Mouse (Mus musculus) limb, embryonic 14.5 days (tissue): ENCODE measurements around the gene Rab8b. TPM values are rescaled to one million over a fixed set of nuclear protein-coding genes. Genes with fewer than 3 reads are reported as not detected.
A peak's percentile ranks its signal among the peaks of the same experiment; 100 is the strongest.
"Not testable (repeated sequence)": the region's sequence is repeated elsewhere in the genome, so short reads cannot be mapped to it uniquely, and the experiment has no call there.

Experiments used
- ATAC-seq: fragments of 200-750 bp; cut with Nextera tagmentation; 2 replicates; pipeline ENCODE4 v1.8.0; 2017; ENCODE audit warnings: low read depth, moderate number of reproducible peaks, moderate TSS enrichment; ENCODE audit not compliant: low FRiP score
- DNase-seq: peaks from one replicate; pipeline ENCODE4 v3.0.0-alpha.2; 2015; ENCODE audit warnings: low spot score
- H3K27ac ChIP-seq: fragments of 300-500 bp; sonication (generic); replicated peaks from 2 replicates; pipeline ENCODE4 v1.5.1; 2014; ENCODE audit warnings: low read depth, mild to moderate bottlenecking, low read length, moderate library complexity, mixed read lengths
- H3K27me3 ChIP-seq: fragments of 300-500 bp; sonication (generic); 2 replicates; pipeline ENCODE4 v1.6.1; 2014; ENCODE audit warnings: low read length, mixed read lengths; ENCODE audit not compliant: control insufficient read depth, insufficient read depth
- H3K36me3 ChIP-seq: fragments of 300-500 bp; sonication (generic); 2 replicates; pipeline ENCODE4 v1.6.1; 2014; ENCODE audit warnings: mild to moderate bottlenecking, low read length, moderate library complexity, mixed read lengths; ENCODE audit not compliant: control insufficient read depth, insufficient read depth
- H3K4me1 ChIP-seq: fragments of 300-500 bp; sonication (generic); 2 replicates; pipeline ENCODE4 v1.6.1; 2014; ENCODE audit warnings: antibody characterized with exemption, low read length, mixed read lengths; ENCODE audit not compliant: control insufficient read depth, insufficient read depth
- H3K4me2 ChIP-seq: fragments of 300-500 bp; sonication (generic); replicated peaks from 2 replicates; pipeline ENCODE4 v1.6.1; 2014; ENCODE audit warnings: low read depth, mild to moderate bottlenecking, low read length, moderate library complexity; ENCODE audit not compliant: severe bottlenecking
- H3K4me3 ChIP-seq: fragments of 300-500 bp; sonication (generic); replicated peaks from 2 replicates; pipeline ENCODE4 v1.5.1; 2014; ENCODE audit warnings: low read length
- H3K9ac ChIP-seq: fragments of 300-500 bp; sonication (generic); 2 replicates; pipeline ENCODE4 v1.6.1; 2014; ENCODE audit warnings: mild to moderate bottlenecking, low read depth, low read length, moderate library complexity; ENCODE audit not compliant: severe bottlenecking
- H3K9me3 ChIP-seq: fragments of 300-500 bp; sonication (generic); 2 replicates; pipeline ENCODE4 v1.6.1; 2016; ENCODE audit warnings: low read length; ENCODE audit not compliant: control insufficient read depth
- POLR2A ChIP-seq: fragments of 200-500 bp; IDR thresholded peaks from 2 replicates; pipeline ENCODE4 v1.8.0; 2012; ENCODE audit warnings: inconsistent platforms, mild to moderate bottlenecking, moderate library complexity, borderline replicate concordance; ENCODE audit not compliant: insufficient read depth, insufficient read length; ENCODE audit errors: extremely low read depth
- WGBS: fragments of 180-500 bp; shearing (Covaris S2); extraction: QIAGEN DNeasy Blood & Tissue Kit; methylation state at CpG from one replicate; pipeline ENCODE4 v1.1.7; 2014; 5-methylcytosine and 5-hydroxymethylcytosine counted together
- polyA plus RNA-seq, 2 experiments: library from polyadenylated mRNA; depleted of rRNA in 1 of 2; stranded (reverse) in 1 of 2; unstranded in 1 of 2; fragments of >200 nt; fragmentation: Nextera tagmentation in 1 of 2; extraction: Ambion mirVana in 1 of 2; gene quantifications; 2 replicates each; pipeline versions ENCODE4 v1.2.1 to v1.2.3; 2012 to 2014

Gene Rab8b
- polyA plus RNA-seq, 2 experiments: 14.3 to 15.4 TPM

GRCm38 (mm10) chr9:66834318-66835096 lies 85.0 kb downstream of the Rab8b start, which contains the start of gene Aph1c:
Gene Aph1c (minus strand): TSS chr9:66834726.
- TF ChIP-seq POLR2A: no peak
- H3K9me3 ChIP-seq: no peaks in the 10 kb centered on the region
- DNase-seq (peak; percentile 99), ATAC-seq (peak; percentile 99)
- no peaks in the 10 kb centered on the region for H3K27me3 ChIP-seq
- H3K4me2 ChIP-seq: peak within 1 kb of the TSS; percentile 84
- H3K4me1 ChIP-seq: peaks cover 6% of the 10 kb centered on the region; the same call in 1 of the 2 replicates
- no peak within 1 kb of the TSS for H3K27ac ChIP-seq
- H3K4me3 ChIP-seq: peak within 1 kb of the TSS; percentile 64
- under 1% methylated on average over 57 of the region's 58 CpGs for WGBS
- no peaks in the 10 kb centered on the region for H3K36me3 ChIP-seq
- peak within 1 kb of the TSS; percentile 58 for H3K9ac ChIP-seq

- H3K9me3 ChIP-seq: no peaks in the 10 kb centered on the region
- ATAC-seq (no peak), DNase-seq (no peak)
- H3K9ac ChIP-seq: no peak overlapping the region
- no peak for TF ChIP-seq POLR2A
- peaks cover 6% of the 10 kb centered on the region; the same call in 1 of the 2 replicates for H3K4me1 ChIP-seq
- peak overlapping the region; percentile 84 for H3K4me2 ChIP-seq
- H3K4me3 ChIP-seq: peak overlapping the region; percentile 64
- no peaks in the 10 kb centered on the region for H3K27me3 ChIP-seq
- no peaks in the 10 kb centered on the region for H3K36me3 ChIP-seq
- 17% methylated on average over 7 of the region's 7 CpGs for WGBS
- no peak overlapping the region for H3K27ac ChIP-seq
Observed at GRCm38 (mm10) chr9:66833851-66834250, 85.6 kb downstream of the Rab8b start.

- DNase-seq (no peak), ATAC-seq (no peak)
- Histone ChIP-seq H3K4me1 (peaks cover 6% of the 10 kb centered on the region; the same call in 1 of the 2 replicates), H3K27me3 (no peaks in the 10 kb centered on the region), H3K4me2 (no peak overlapping the region), H3K4me3 (no peak overlapping the region), H3K9me3 (no peaks in the 10 kb centered on the region), H3K9ac (no peak overlapping the region), H3K36me3 (no peaks in the 10 kb centered on the region), H3K27ac (no peak overlapping the region)
- TF ChIP-seq POLR2A: no peak
- 63% methylated on average over 4 of the region's 4 CpGs for WGBS
Observed at GRCm38 (mm10) chr9:66832366-66832908, 87.0 kb downstream of the Rab8b start.

GRCm38 (mm10) chr9:66825990-66826389 lies 93.5 kb downstream of the Rab8b start:
- TF ChIP-seq POLR2A: no peak
- peak; percentile 75 for DNase-seq
- Histone ChIP-seq H3K27me3 (no peaks in the 10 kb centered on the region), H3K4me3 (no peak overlapping the region), H3K9me3 (no peaks in the 10 kb centered on the region), H3K27ac (no peak overlapping the region), H3K36me3 (no peaks in the 10 kb centered on the region), H3K9ac (no peak overlapping the region), H3K4me1 (no peaks in the 10 kb centered on the region), H3K4me2 (no peak overlapping the region)
- 31% methylated on average over 1 of the region's 1 CpGs for WGBS
- ATAC-seq: no peak

GRCm38 (mm10) chr9:66822255-66822654 lies 97.2 kb downstream of the Rab8b start:
- not testable (repeated sequence) for H3K9ac ChIP-seq, DNase-seq, H3K36me3 ChIP-seq, H3K27ac ChIP-seq, ATAC-seq, H3K4me3 ChIP-seq, H3K4me1 ChIP-seq, H3K27me3 ChIP-seq, H3K9me3 ChIP-seq, H3K4me2 ChIP-seq
- no CpG with 5 or more reads among the region's 5 CpGs for WGBS
